Mouse (Mus musculus): ENCODE results near the gene Atp2c2.

- TF ChIP-seq MXI1 (IDR thresholded peaks at IDR 0.05; ENCODE audit: low read depth, low read length): no peak
- TF ChIP-seq USF1 (IDR thresholded peaks at IDR 0.05; ENCODE audit: low read depth, low read length): no peak
- no peak for TF ChIP-seq POLR2A (IDR thresholded peaks at IDR 0.05; ENCODE audit: control insufficient read depth in 1 of 2, insufficient read depth in 1 of 2, low read depth in 1 of 2, low read length in 2 of 2, poor library complexity in 1 of 2)
- no peak for TF ChIP-seq MYC (IDR thresholded peaks at IDR 0.05; ENCODE audit: low read depth, low read length)
- TF ChIP-seq CTCF (IDR thresholded peaks at IDR 0.05 in 2 of 3, conservative IDR thresholded peaks at IDR 0.05 in 1 of 3; ENCODE audit: control insufficient read depth in 1 of 3, insufficient read depth in 1 of 3, low read depth in 2 of 3, low read length in 3 of 3, poor library complexity in 1 of 3, severe bottlenecking in 1 of 3): no peak
- no peak for TF ChIP-seq TAL1 (IDR thresholded peaks at IDR 0.05; ENCODE audit: low read length)
- TF ChIP-seq MAFK (IDR thresholded peaks at IDR 0.05; ENCODE audit: borderline replicate concordance, low read depth, low read length): no peak
- no peak for TF ChIP-seq RAD21 (IDR thresholded peaks at IDR 0.05; ENCODE audit: low read depth, low read length)
Observed at GRCm38 (mm10) chr8:119651324-119651723, 48.5 kb upstream of the Atp2c2 start.
